Mouse (Mus musculus): ENCODE measurements around the gene Gm10842. TPM values are rescaled to one million over a fixed set of nuclear protein-coding genes. Genes with fewer than 3 reads are reported as not detected.

The Gm10842 gene
- polyA plus RNA-seq, 1 experiment from 2014 or later = not detected

Other genes starting within 250 kb of the Gm10842 start
- not detected in 2 replicates for gene Efcab3, start 83.3 kb upstream of the Gm10842 start, polyA plus RNA-seq (2014; fragmentation: Nextera tagmentation; extraction: Ambion mirVana)
- gene Mettl2, start 20.5 kb upstream of the Gm10842 start, polyA plus RNA-seq (2014; fragmentation: Nextera tagmentation; extraction: Ambion mirVana) = 48.2 and 50.7 TPM in 2 replicates
- gene Tlk2, start 31.9 kb downstream of the Gm10842 start, polyA plus RNA-seq (2014; fragmentation: Nextera tagmentation; extraction: Ambion mirVana) = 30.4 and 30.7 TPM in 2 replicates
- 9.5 and 10.2 TPM in 2 replicates for gene Mrc2, start 145.8 kb downstream of the Gm10842 start, polyA plus RNA-seq (2014; fragmentation: Nextera tagmentation; extraction: Ambion mirVana)